Mouse (Mus musculus) midbrain, embryonic 10.5 days (tissue): Measurements from ENCODE around the gene Gata1. TPM values are rescaled to one million over a fixed set of nuclear protein-coding genes. Genes with fewer than 3 reads are reported as not detected.
"Not testable (repeated sequence)": the region's sequence is repeated elsewhere in the genome, so short reads cannot be mapped to it uniquely, and the experiment has no call there.

Experiments used
- DNase-seq: peaks from one replicate; pipeline ENCODE4 v3.0.0-alpha.2; 2017; ENCODE audit warnings: low spot score
- H3K27ac ChIP-seq: fragments of 300-500 bp; sonication (generic); replicated peaks from 2 replicates; pipeline ENCODE4 v1.5.1; 2016; ENCODE audit warnings: mild to moderate bottlenecking
- H3K27me3 ChIP-seq: fragments of 300-500 bp; sonication (generic); 2 replicates; pipeline ENCODE4 v1.6.1; 2016; ENCODE audit warnings: low read depth, mild to moderate bottlenecking; ENCODE audit not compliant: poor library complexity, severe bottlenecking
- H3K36me3 ChIP-seq: fragments of 300-500 bp; sonication (generic); 2 replicates; pipeline ENCODE4 v1.6.1; 2016; ENCODE audit warnings: mild to moderate bottlenecking, moderate library complexity
- H3K4me1 ChIP-seq: fragments of 300-500 bp; sonication (generic); 2 replicates; pipeline ENCODE4 v1.6.1; 2016
- H3K4me3 ChIP-seq: fragments of 300-500 bp; sonication (generic); 2 replicates; pipeline ENCODE4 v1.5.1; 2016; ENCODE audit warnings: mild to moderate bottlenecking, moderate library complexity
- H3K9me3 ChIP-seq: fragments of 300-500 bp; sonication (generic); replicated peaks from 2 replicates; pipeline ENCODE4 v1.6.1; 2016; ENCODE audit warnings: mild to moderate bottlenecking
- WGBS: fragments of 180-500 bp; shearing (Covaris S2); methylation state at CpG from one replicate; pipeline ENCODE4 v1.1.7; 2016; 5-methylcytosine and 5-hydroxymethylcytosine counted together
- polyA plus RNA-seq: library from polyadenylated mRNA; unstranded; fragments of >200 nt; fragmentation: Nextera tagmentation; extraction: Ambion mirVana; gene quantifications from 2 replicates; pipeline ENCODE4 v1.2.1, GENCODE M21; 2016

Gata1 gene
- polyA plus RNA-seq, 1 experiment from 2014 or later, result 7.8 TPM

DNA sequence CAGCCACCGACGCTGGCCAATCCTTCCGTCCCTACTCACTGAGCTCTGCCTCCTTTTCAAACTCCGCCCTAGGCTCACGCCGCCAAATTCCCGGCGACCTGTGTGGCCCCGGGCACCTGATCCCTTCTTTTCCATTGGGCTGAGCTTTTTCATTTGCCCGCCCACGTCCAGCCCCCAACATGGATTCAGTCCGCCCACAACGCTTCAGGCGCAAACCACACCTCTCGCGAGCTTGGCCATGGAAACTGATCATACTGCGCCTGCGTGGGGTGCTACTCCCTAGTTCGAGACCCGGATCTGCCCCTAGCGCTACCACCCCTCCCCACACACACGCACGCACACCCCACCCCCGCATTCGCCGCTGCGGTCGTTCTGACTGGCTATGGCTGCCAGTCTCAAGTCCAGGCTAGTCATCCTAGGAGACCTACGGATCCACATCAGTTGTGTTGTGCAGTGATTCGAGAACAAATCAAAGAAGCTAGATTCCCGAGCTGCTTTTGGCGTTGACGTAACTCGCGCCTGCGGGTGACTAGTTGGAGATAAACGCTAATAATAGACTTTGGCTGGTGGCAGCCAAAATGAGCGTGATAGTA, 29.9 kb downstream of the Gata1 start:
- Histone ChIP-seq H3K9me3 (peaks cover 12% of the 10 kb centered on the region; the same call in 1 of the 2 replicates), H3K36me3 (peaks cover 21% of the 10 kb centered on the region), H3K4me3 (peak overlapping the region; percentile 60), H3K27ac (peak overlapping the region; percentile 85), H3K4me1 (peaks cover 12% of the 10 kb centered on the region), H3K27me3 (no peaks in the 10 kb centered on the region)
- 17% methylated on average over 38 of the region's 38 CpGs for WGBS
- DNase-seq, result peak; percentile 93

DNA sequence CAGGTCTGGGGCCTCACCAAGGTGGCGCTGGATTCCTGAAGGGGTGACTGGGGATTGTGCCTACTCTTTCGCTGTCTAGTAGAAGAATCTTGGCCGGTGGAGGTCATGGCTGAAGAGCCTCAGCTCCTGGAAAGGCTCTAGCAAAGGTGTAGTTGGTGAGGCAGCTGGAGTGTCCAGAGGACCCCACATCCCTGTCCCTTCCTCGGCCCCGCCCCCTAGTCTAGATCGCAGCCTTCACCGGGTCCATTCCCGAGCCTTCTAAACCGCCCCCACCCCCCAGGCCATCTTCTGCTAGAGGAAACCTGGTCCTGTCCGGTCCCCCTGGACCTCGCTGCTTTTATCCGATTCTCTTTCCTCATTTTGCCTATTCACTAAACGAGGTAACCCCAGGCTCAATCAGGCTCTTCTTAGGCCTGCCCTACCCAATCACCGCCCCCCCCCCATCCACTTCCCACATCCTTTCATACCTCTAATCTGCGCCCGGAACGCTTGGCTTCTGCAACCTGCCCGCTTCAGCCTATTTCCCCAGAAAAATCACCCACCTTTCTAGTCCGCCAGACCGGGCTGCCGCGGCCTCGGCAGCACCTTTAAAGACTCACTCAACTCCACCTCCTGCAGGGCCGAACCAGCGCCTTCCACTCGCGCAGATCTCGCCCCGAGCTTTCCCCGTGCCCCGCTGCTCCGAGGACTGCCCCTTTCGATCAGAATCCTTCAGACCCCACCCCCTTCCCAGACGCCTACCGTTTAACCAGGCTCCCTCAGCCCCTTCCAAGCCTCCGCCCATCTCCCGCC, 30.6 kb downstream of the Gata1 start, which contains the start of gene Hdac6:
Gene Hdac6, minus strand, starts transcription at position 782 of the 792 bp plus-strand sequence.
- Histone ChIP-seq H3K4me1 (peaks cover 12% of the 10 kb centered on the region), H3K4me3 (peak within 1 kb of the TSS; percentile 60), H3K27ac (peak within 1 kb of the TSS; percentile 85), H3K36me3 (peaks cover 22% of the 10 kb centered on the region), H3K27me3 (no peaks in the 10 kb centered on the region), H3K9me3 (peaks cover 12% of the 10 kb centered on the region; the same call in 1 of the 2 replicates)
- 25% methylated on average over 36 of the region's 37 CpGs for WGBS
- peak; percentile 31 for DNase-seq

DNA sequence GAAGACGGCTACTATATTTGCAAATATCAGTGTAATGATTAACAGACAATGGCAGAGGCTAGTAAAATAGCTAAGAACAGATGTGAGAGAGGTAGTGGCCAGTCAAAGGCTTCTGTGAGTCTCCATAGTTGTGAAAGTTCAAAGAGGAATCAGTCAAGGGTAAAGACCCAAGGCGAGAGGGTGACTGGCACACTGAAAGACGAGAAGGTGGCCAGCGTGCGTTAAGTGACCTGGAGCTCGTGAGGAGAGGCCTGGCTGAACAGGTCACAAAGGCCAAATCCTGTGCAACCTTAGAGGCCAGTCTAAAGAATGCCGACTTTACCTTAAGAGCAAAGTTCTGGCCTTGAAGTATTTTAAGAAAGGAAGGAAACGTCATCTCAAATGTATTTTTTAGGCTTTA, 32.3 kb downstream of the Gata1 start:
- Histone ChIP-seq H3K36me3 (peaks cover 36% of the 10 kb centered on the region), H3K27me3 (no peaks in the 10 kb centered on the region)
- no peak for DNase-seq

DNA sequence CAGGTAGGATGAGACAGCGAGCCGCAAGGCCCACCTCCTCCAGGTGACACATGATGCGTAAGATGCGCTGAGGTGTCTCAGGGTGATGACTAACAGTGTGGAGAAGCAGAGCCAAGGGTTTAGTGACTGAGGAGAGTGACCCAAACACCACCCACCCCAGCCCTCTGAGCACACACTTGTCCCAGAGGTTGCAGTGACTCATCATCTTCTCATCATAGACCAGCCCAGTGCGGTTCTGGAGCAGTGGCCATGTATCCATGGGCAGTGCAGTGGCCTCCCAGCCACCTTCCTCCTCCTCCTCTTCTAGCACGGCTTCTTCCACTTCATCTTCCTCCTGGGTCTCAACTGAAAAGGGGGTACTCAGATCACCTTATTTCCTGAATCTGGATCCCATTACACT, 40.2 kb downstream of the Gata1 start:
- no peak overlapping the region for H3K4me3 ChIP-seq
- H3K9me3 ChIP-seq, result no peaks in the 10 kb centered on the region; the same call in 1 of the 2 replicates
- H3K27me3 ChIP-seq, result no peaks in the 10 kb centered on the region
- peaks cover 86% of the 10 kb centered on the region for H3K36me3 ChIP-seq
- no peak overlapping the region for H3K27ac ChIP-seq
- no peaks in the 10 kb centered on the region for H3K4me1 ChIP-seq
- DNase-seq, result no peak
- 99% methylated on average over 6 of the region's 6 CpGs for WGBS

More for the DNA sequence above, 32.3 kb downstream of the Gata1 start:
- 76% methylated on average over 8 of the region's 8 CpGs for WGBS
- Histone ChIP-seq H3K9me3 (peaks cover 8% of the 10 kb centered on the region; the same call in 1 of the 2 replicates), H3K4me3 (no peak overlapping the region), H3K27ac (no peak overlapping the region), H3K4me1 (peaks cover 12% of the 10 kb centered on the region)

DNA sequence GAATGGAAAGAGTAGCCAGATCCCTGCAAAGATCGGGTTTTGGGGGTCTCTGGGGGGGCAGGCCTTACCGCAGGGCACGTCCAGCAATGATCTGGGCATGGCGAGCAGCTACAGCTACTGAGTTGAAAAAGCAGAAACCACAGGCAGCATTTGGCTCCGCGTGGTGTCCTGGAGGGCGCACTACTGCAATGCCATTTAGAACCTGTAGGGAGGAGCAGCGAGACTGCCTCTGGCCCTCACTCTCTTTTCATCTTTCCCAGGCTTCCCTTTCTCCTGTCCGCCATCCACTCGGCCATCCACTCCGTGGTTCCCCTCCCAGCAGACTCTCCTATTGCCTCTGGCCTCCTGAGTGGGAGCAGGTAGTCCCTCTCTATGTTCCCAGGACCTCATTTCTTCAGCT, 41.0 kb downstream of the Gata1 start:
- Histone ChIP-seq H3K27me3 (no peaks in the 10 kb centered on the region), H3K36me3 (peaks cover 89% of the 10 kb centered on the region)
- 60% methylated on average over 11 of the region's 11 CpGs for WGBS

DNA sequence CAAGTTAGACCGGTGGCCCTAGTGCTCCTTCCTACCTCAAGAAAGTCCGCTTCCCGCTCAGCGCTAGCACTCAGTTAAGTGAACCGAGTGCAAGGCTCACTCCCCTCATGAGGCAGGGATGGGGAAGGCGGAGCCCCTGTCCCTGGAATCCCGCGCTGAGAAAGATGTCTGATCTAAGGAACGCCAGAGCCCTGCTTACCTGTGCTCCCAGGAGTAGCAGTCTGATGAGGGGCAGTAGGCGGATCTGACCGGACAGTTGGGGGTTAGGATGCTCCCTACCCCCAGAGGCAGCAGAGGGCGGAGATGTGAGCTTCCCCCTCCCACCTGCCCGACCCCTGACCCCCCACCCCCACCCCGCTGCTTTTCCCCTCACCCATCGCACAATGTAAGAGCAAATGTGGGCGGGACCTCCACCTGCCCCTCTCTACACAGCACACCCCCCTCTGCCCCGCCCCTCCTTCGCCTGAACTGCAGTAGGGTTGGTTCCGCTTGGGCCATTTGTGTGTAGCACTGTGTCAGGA, 49.5 kb downstream of the Gata1 start, which contains the start of gene Eras:
Gene Eras, minus strand, starts transcription at position 338 of the 521 bp plus-strand sequence.
- Histone ChIP-seq H3K9me3 (peaks cover 23% of the 10 kb centered on the region), H3K36me3 (peaks cover 45% of the 10 kb centered on the region), H3K27ac (no peak within 1 kb of the TSS), H3K4me1 (peaks cover 14% of the 10 kb centered on the region), H3K27me3 (peaks cover 63% of the 10 kb centered on the region), H3K4me3 (peak within 1 kb of the TSS; percentile 20; the same call in 1 of the 2 replicates)
- DNase-seq, result no peak
- WGBS, result 14% methylated on average over 19 of the region's 19 CpGs

More for the DNA sequence above, 41.0 kb downstream of the Gata1 start:
- Histone ChIP-seq H3K9me3 (peaks cover 2% of the 10 kb centered on the region; the same call in 1 of the 2 replicates), H3K4me3 (no peak overlapping the region), H3K27ac (no peak overlapping the region), H3K4me1 (no peaks in the 10 kb centered on the region)
- no peak for DNase-seq

DNA sequence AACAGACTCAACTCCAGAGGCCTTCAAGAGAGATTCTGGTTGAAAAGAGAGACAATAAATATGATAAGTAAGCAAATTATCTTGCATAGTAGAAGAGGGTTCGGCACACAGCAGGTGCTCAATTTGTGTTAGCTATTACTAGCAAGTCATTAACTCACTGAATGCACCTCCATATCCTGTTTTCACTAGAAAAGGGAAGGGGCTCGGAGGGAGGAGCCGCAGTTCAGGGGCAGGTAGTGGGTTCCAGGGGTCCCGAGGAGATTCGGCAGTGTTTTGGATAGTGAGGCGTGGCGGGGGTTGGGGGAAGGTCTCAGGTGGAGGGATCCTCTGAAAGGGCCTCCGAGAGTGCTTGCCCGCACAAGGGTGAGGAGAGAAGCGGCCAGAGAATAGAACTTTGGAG, 50.8 kb downstream of the Gata1 start:
- peaks cover 32% of the 10 kb centered on the region for H3K9me3 ChIP-seq
- peak overlapping the region; percentile 20; the same call in 1 of the 2 replicates for H3K4me3 ChIP-seq
- H3K4me1 ChIP-seq, result peaks cover 27% of the 10 kb centered on the region
- peaks cover 33% of the 10 kb centered on the region for H3K36me3 ChIP-seq
- WGBS, result 8% methylated on average over 10 of the region's 10 CpGs
- no peak overlapping the region for H3K27ac ChIP-seq
- no peak for DNase-seq
- H3K27me3 ChIP-seq, result peaks cover 75% of the 10 kb centered on the region

DNA sequence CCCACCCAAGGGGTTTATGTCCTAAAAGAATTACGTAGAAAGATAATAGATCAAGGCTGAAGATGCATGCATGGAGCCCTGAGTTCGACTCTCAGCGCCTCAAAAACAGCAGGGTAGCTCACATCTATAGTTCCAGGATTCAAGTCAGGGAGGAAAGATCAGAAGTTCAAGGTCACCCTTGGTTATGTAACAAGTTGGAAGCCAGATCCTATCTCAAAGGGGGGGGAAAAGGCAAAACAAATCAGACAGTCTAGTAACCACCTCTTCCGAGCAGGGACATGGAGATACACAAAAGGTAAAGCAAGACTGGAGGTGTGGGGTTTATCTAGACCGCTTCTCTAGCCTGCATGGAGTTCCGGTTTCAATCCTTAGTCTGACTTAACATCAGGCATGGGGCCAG, 51.6 kb downstream of the Gata1 start:
- H3K4me1 ChIP-seq, result peaks cover 32% of the 10 kb centered on the region
- DNase-seq, result no peak
- no peak overlapping the region for H3K4me3 ChIP-seq
- H3K27ac ChIP-seq, result no peak overlapping the region
- 76% methylated on average over 6 of the region's 6 CpGs for WGBS
- H3K9me3 ChIP-seq, result peaks cover 29% of the 10 kb centered on the region
- peaks cover 83% of the 10 kb centered on the region for H3K27me3 ChIP-seq
- H3K36me3 ChIP-seq, result peaks cover 24% of the 10 kb centered on the region

DNA sequence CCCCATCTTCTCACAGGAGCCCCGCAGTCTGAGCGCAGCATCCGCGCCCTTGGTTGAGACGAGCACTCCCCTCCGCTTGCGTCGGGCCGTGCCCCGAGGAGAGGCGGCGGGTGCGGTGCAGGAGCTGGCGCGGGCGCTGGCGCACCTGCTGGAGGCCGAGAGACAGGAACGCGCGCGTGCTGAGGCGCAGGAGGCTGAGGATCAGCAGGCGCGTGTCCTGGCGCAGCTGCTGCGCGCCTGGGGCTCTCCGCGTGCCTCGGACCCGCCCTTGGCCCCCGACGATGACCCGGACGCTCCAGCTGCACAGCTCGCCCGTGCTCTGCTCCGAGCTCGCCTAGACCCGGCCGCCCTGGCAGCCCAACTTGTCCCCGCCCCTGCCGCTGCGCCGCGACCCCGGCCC, 55.8 kb downstream of the Gata1 start:
- peak; percentile 41 for DNase-seq
- H3K4me3 ChIP-seq, result peak overlapping the region; percentile 49

DNA sequence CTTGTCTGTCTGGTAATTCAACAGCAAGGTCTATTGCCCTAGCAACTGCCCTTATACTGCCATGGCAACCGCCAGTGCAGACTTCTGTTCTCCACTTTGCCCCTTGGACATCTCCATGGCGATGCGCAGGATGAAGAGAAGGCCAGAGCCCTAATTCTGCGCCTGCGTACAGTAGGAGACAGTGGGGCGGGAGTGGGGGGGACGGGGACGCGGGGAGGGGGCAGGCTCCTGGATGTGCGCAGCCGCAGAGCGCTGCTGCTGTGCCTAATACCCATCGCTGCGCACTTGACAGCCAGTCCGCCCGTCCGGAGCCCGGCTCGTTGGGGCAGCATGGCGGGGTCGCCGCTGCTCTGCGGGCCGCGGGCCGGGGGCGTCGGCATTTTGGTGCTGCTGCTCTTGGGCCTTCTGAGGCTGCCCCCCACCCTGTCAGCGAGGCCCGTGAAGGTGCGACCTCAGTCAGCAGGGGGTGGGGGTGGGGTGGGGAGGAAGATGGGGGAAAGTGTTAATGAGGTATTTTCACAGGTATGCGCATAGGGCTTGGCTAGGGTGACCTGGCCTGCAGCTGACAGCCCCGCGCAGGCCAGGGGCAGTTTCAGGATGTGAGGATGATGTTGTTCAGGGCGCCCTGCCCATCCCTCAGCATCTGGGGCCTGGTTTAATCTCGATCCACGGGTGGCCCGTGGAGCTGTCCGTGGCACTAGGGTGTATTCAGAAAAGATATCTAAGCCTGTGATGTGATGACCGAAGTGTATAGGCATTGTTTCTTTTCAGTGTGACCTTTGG, 58.1 kb downstream of the Gata1 start, which contains the start of gene Pcsk1n:
Gene Pcsk1n, plus strand, starts transcription at position 222 of the 783 bp plus-strand sequence.
- 22% methylated on average over 40 of the region's 40 CpGs for WGBS
- DNase-seq, result peak; percentile 75
- Histone ChIP-seq H3K27ac (peak within 1 kb of the TSS; percentile 75), H3K9me3 (peaks cover 27% of the 10 kb centered on the region), H3K4me1 (peaks cover 34% of the 10 kb centered on the region), H3K36me3 (no peaks in the 10 kb centered on the region), H3K4me3 (peak within 1 kb of the TSS; percentile 54), H3K27me3 (peaks cover 53% of the 10 kb centered on the region)

More for the DNA sequence above, 55.8 kb downstream of the Gata1 start:
- Histone ChIP-seq H3K9me3 (peaks cover 27% of the 10 kb centered on the region), H3K36me3 (no peaks in the 10 kb centered on the region), H3K4me1 (peaks cover 34% of the 10 kb centered on the region), H3K27me3 (peaks cover 74% of the 10 kb centered on the region), H3K27ac (peak overlapping the region; percentile 67)
- WGBS, result 15% methylated on average over 47 of the region's 48 CpGs

DNA sequence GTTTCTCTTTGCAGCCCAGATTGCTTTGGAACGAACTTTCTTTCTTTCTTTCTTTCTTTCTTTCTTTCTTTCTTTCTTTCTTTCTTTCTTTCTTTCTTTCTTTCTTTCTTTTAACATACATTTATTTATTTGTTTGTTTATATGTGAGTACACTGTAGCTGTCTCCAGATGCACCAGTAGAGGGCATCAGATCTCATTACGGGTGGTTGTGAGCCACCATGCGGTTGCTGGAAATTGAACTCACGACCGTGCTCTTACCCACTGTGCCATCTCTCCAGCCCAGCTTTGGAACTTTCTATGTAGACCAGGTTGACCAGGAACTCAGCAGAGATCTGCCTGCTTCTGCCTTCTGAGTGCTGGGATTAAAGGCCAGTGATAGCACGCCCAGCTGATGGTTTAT, 59.9 kb downstream of the Gata1 start:
- Histone ChIP-seq H3K9me3 (peaks cover 19% of the 10 kb centered on the region), H3K4me1 (peaks cover 31% of the 10 kb centered on the region), H3K27me3 (peaks cover 35% of the 10 kb centered on the region)
- not testable (repeated sequence) for H3K36me3 ChIP-seq, H3K27ac ChIP-seq, H3K4me3 ChIP-seq, DNase-seq
- WGBS, result 73% methylated on average over 6 of the region's 6 CpGs

DNA sequence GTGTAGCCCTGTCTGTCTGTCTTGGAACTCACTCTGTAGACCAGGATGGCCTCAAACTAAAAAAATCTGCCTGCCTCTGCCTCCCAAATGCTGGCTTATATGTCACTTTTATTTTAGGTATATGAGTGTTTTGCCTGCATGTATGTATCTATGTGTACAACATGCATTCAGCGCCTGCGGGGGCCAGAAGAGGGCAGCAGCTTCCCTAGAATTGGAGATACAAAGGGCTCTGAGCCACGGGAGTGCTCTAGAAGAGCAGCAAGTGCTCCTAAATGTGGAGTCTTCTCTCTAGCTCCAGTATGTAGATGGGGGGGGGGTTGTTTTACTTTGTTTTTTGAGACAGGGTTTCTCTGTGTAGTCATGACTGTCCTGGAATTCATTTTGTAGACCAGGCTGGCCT, 62.2 kb downstream of the Gata1 start:
- peaks cover 17% of the 10 kb centered on the region for H3K4me1 ChIP-seq
- WGBS, result 26% methylated on average over 3 of the region's 3 CpGs
- peaks cover 12% of the 10 kb centered on the region for H3K27me3 ChIP-seq
- H3K4me3 ChIP-seq, DNase-seq, H3K9me3 ChIP-seq, H3K27ac ChIP-seq, H3K36me3 ChIP-seq: not testable (repeated sequence)
